Mouse (Mus musculus) testis, adult 2 months (tissue): ENCODE measurements at regions not wholly inside any gene's neighbourhood (a gene's known extent, or its start where the extent isn't known, plus 50 kb on each side); places are given as distances from the start of the nearest gene placed in this dataset.

ENCODE experiments used
- CTCF ChIP-seq: fragments of 200-500 bp; IDR thresholded peaks from 2 replicates; pipeline ENCODE4 v1.5.1; 2012; ENCODE audit warnings: low read depth, mild to moderate bottlenecking, inconsistent platforms, low read length, moderate library complexity; ENCODE audit not compliant: control insufficient read depth, insufficient read depth, insufficient replicate concordance
- POLR2A ChIP-seq: fragments of 200-500 bp; IDR thresholded peaks from 2 replicates; pipeline ENCODE4 v1.6.1; 2012; ENCODE audit warnings: low read depth, mild to moderate bottlenecking, inconsistent platforms, low read length, moderate library complexity; ENCODE audit not compliant: control insufficient read depth

DNA sequence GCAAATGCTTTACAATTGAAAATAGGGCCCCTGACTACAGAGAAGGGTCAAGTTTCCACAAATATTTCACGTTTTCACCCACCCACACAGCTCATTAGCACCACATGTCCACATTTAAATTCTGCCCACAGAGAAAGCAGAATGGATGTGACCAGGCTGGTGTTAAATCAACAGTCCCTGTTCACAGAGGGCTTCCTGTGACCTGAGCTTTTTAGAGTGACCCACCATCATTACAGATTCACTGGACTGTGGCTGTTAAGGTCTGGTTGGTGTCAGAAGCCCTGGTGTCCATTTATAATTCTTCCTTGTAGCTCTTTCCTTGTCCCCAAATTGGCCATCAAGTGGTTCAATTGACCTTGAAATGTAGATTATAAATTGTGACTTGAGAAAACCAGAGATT lies 553.2 kb upstream of the Auts2 start:
- TF ChIP-seq CTCF (no peak), POLR2A (no peak)
